In genomic region chr10:127185506-127185905, GRCm38 (mm10) we compare ENCODE assay signal across 18 mouse cellular contexts. TPM values are rescaled to one million over a fixed set of nuclear protein-coding genes. Genes with fewer than 3 reads are reported as not detected.
DNase-seq lines count a peak whose midpoint lies in the region; TF ChIP-seq lines count a peak whose summit lies in the region.
"Had no signal": no experiment of that assay in that cellular context is flagged by ENCODE, and none has a peak within 500 bp of the region (broad histone marks: within the 10 kb centered on the region; RNA-seq: fewer than 3 reads in every experiment).

No protein-coding gene starts in this region.

- TF ChIP-seq EP300 in heart, adult 2 months (IDR thresholded peaks at IDR 0.05; ENCODE audit: insufficient read depth, low read depth, low read length): no peak

- intact Hi-C loops in heart, adult 2 months (cut with DNase I): no loop called here

- 88% methylated on average over 15 of the region's 15 CpGs for WGBS in heart, adult 2 months
- 77% methylated on average over 15 of the region's 15 CpGs for WGBS in heart, embryonic 10.5 days

- no peaks in the 10 kb centered on the region for H3K36me3 ChIP-seq in heart, adult 2 months (ENCODE audit: control insufficient read depth, insufficient read depth, low read length)
- peaks cover 25% of the 10 kb centered on the region for H3K36me3 ChIP-seq in heart, embryonic 10.5 days
- H3K36me3 ChIP-seq in E14TG2a.4 (ENCODE audit: insufficient read depth, low read length): peaks cover 41% of the 10 kb centered on the region

- H3K79me2 ChIP-seq in heart, adult 2 months (replicated peaks; ENCODE audit: control insufficient read depth, insufficient read depth, low read length): no peaks in the 10 kb centered on the region

- TF ChIP-seq POLR2A in heart, adult 2 months (IDR thresholded peaks at IDR 0.05; ENCODE audit: insufficient read depth, low read depth, low read length): 0 out of 2 replicates have a peak, but pooled peaks have one; percentile 38
- peak; percentile 37; the same call in 1 of the 2 replicates for TF ChIP-seq POLR2A in embryonic fibroblast, embryonic 13.5 days (IDR thresholded peaks at IDR 0.05; ENCODE audit: low read depth, low read length)

- no peak for TF ChIP-seq CTCF in heart, adult 2 months (IDR thresholded peaks at IDR 0.05)
- TF ChIP-seq CTCF in layer of hippocampus, adult 2 months (conservative IDR thresholded peaks at IDR 0.05): no peak
- TF ChIP-seq CTCF in E14TG2a.4 (conservative IDR thresholded peaks at IDR 0.05; ENCODE audit: low read length): no peak
- TF ChIP-seq CTCF in embryonic fibroblast, embryonic 13.5 days (IDR thresholded peaks at IDR 0.05; ENCODE audit: borderline replicate concordance, insufficient read depth, low read length): no peak

- no peaks in the 10 kb centered on the region for H3K27me3 ChIP-seq in heart, adult 2 months (ENCODE audit: control insufficient read depth, insufficient read depth, low read length)
- peaks cover 53% of the 10 kb centered on the region for H3K27me3 ChIP-seq in heart, embryonic 10.5 days (ENCODE audit: insufficient read depth, poor library complexity, severe bottlenecking)
- peaks cover 22% of the 10 kb centered on the region for H3K27me3 ChIP-seq in E14TG2a.4 (ENCODE audit: insufficient read depth, low read length)

- no peak overlapping the region for H3K9ac ChIP-seq in heart, adult 2 months (ENCODE audit: low read depth, low read length)
- H3K9ac ChIP-seq: embryonic facial prominence, embryonic 13.5 days; forebrain, embryonic 13.5 days; forebrain, postnatal 0 days; heart, embryonic 15.5 days; hindbrain, embryonic 13.5 days had no signal

- peak in 1 of 2 experiments; percentile 20 for DNase-seq in heart, adult 2 months
- DNase-seq in heart, embryonic 10.5 days (ENCODE audit: low spot score): no peak
- DNase-seq in layer of hippocampus, adult 2 months (ENCODE audit: low spot score in 2 of 2): no peak
- DNase-seq in layer of hippocampus, adult 9-10 months (ENCODE audit: low spot score): no peak
- no peak for DNase-seq in lung, adult 18-20 months
- DNase-seq: adrenal gland, postnatal 14 days; cerebellum, adult 11-12 months; cerebellum, adult 9-10 months; cerebellum, postnatal 25 days; heart, postnatal 14 days had no signal

- no peak overlapping the region for H3K4me3 ChIP-seq in heart, adult 2 months
- no peak overlapping the region for H3K4me3 ChIP-seq in heart, embryonic 10.5 days
- no peak overlapping the region for H3K4me3 ChIP-seq in layer of hippocampus, adult 2 months
- H3K4me3 ChIP-seq in E14TG2a.4 (replicated peaks; ENCODE audit: low read length): peak overlapping the region; percentile 65
- H3K4me3 ChIP-seq in embryonic fibroblast, embryonic 13.5 days (ENCODE audit: insufficient read depth, low read length): no peak overlapping the region
- H3K4me3 ChIP-seq: embryonic facial prominence, embryonic 13.5 days; forebrain, embryonic 13.5 days; heart, embryonic 15.5 days; hindbrain, embryonic 13.5 days had no signal

- no peak overlapping the region for H3K27ac ChIP-seq in heart, adult 2 months
- no peak overlapping the region for H3K27ac ChIP-seq in heart, embryonic 10.5 days
- peak overlapping the region; percentile 43 for H3K27ac ChIP-seq in layer of hippocampus, adult 2 months
- H3K27ac ChIP-seq in embryonic fibroblast, embryonic 13.5 days (ENCODE audit: insufficient read depth, low read length): no peak overlapping the region
- H3K27ac ChIP-seq: embryonic facial prominence, embryonic 13.5 days; forebrain, embryonic 13.5 days; heart, embryonic 15.5 days; hindbrain, embryonic 13.5 days; hindbrain, postnatal 0 days had no signal

- no peaks in the 10 kb centered on the region; the same call in 1 of the 2 replicates for H3K4me1 ChIP-seq in heart, adult 2 months (ENCODE audit: control insufficient read depth, insufficient read depth, low read length)
- peaks cover 59% of the 10 kb centered on the region for H3K4me1 ChIP-seq in heart, embryonic 10.5 days
- H3K4me1 ChIP-seq in E14TG2a.4 (replicated peaks; ENCODE audit: low read depth, low read length): peaks cover 88% of the 10 kb centered on the region
- H3K4me1 ChIP-seq in embryonic fibroblast, embryonic 13.5 days (ENCODE audit: control insufficient read depth, insufficient read depth, low read length): peaks cover 2% of the 10 kb centered on the region

- H3K9me3 ChIP-seq in heart, embryonic 10.5 days: no peaks in the 10 kb centered on the region
- H3K9me3 ChIP-seq in E14TG2a.4 (ENCODE audit: low read length): no peaks in the 10 kb centered on the region
- H3K9me3 ChIP-seq: embryonic facial prominence, embryonic 13.5 days; forebrain, embryonic 13.5 days; heart, embryonic 15.5 days; hindbrain, embryonic 13.5 days had no signal

RNA-seq across cellular contexts. Expression of gene Arhgef25, which starts 4.4 kb away (rescaled TPM):
- 10 to 100 TPM in 1 of 2 experiments, 1 to 10 TPM in 1; 9.8 to 10.1 TPM for total RNA-seq in heart, adult 2 months (2021)
- polyA plus RNA-seq in heart, adult 2 months (2012; rRNA removed): 17.4 and 18.2 TPM in 2 replicates
- 21.4 and 28.8 TPM in 2 replicates for polyA plus RNA-seq in heart, embryonic 10.5 days (2016; fragmentation: Nextera tagmentation; extraction: Ambion mirVana)
- 100 to 1,000 TPM; 395 to 408 TPM for total RNA-seq in layer of hippocampus, adult 2 months (2021)
- 187 TPM in 2 replicates for polyA plus RNA-seq in embryonic fibroblast, embryonic 13.5 days (2011; ENCODE audit: insufficient read length, low read depth, missing spikeins)

RNA-seq across cellular contexts. Expression of gene Slc26a10, which starts 5.1 kb away (rescaled TPM):
- total RNA-seq in heart, adult 2 months (2021): 10 to 100 TPM; 13.2 to 14.7 TPM
- polyA plus RNA-seq in heart, adult 2 months (2012; rRNA removed): 40.5 and 68.0 TPM in 2 replicates
- polyA plus RNA-seq in heart, embryonic 10.5 days (2016; fragmentation: Nextera tagmentation; extraction: Ambion mirVana): 9.2 and 12.9 TPM in 2 replicates
- total RNA-seq in layer of hippocampus, adult 2 months (2021): 10 to 100 TPM; 21.9 to 25.4 TPM
- polyA plus RNA-seq in embryonic fibroblast, embryonic 13.5 days (2011; ENCODE audit: insufficient read length, low read depth, missing spikeins): 2.2 and 2.8 TPM in 2 replicates

RNA-seq across cellular contexts. Expression of gene Dtx3, which starts 10.0 kb away (rescaled TPM):
- 10 to 100 TPM; 23.7 to 24.2 TPM for total RNA-seq in heart, adult 2 months (2021)
- 92.6 and 102 TPM in 2 replicates for polyA plus RNA-seq in heart, adult 2 months (2012; rRNA removed)
- 78.4 and 91.4 TPM in 2 replicates for polyA plus RNA-seq in heart, embryonic 10.5 days (2016; fragmentation: Nextera tagmentation; extraction: Ambion mirVana)
- 100 to 1,000 TPM; 227 to 255 TPM for total RNA-seq in layer of hippocampus, adult 2 months (2021)
- 62.3 and 82.0 TPM in 2 replicates for polyA plus RNA-seq in embryonic fibroblast, embryonic 13.5 days (2011; ENCODE audit: insufficient read length, low read depth, missing spikeins)

RNA-seq across cellular contexts. Expression of gene B4galnt1, which starts 20.5 kb away (rescaled TPM):
- 1 to 10 TPM; 1.8 to 2.0 TPM for total RNA-seq in heart, adult 2 months (2021)
- 4.0 and 9.5 TPM in 2 replicates for polyA plus RNA-seq in heart, adult 2 months (2012; rRNA removed)
- 1.5 and 3.6 TPM in 2 replicates for polyA plus RNA-seq in heart, embryonic 10.5 days (2016; fragmentation: Nextera tagmentation; extraction: Ambion mirVana)
- 100 to 1,000 TPM; 116 to 123 TPM for total RNA-seq in layer of hippocampus, adult 2 months (2021)
- polyA plus RNA-seq in embryonic fibroblast, embryonic 13.5 days (2011; ENCODE audit: insufficient read length, low read depth, missing spikeins): 28.3 and 39.3 TPM in 2 replicates

RNA-seq across cellular contexts. Expression of gene Pip4k2c, which starts 25.9 kb away (rescaled TPM):
- 10 to 100 TPM; 25.7 to 28.8 TPM for total RNA-seq in heart, adult 2 months (2021)
- 29.0 and 42.3 TPM in 2 replicates for polyA plus RNA-seq in heart, adult 2 months (2012; rRNA removed)
- polyA plus RNA-seq in heart, embryonic 10.5 days (2016; fragmentation: Nextera tagmentation; extraction: Ambion mirVana): 27.9 and 29.3 TPM in 2 replicates
- 10 to 100 TPM; 98.0 to 98.6 TPM for total RNA-seq in layer of hippocampus, adult 2 months (2021)
- polyA plus RNA-seq in embryonic fibroblast, embryonic 13.5 days (2011; ENCODE audit: insufficient read length, low read depth, missing spikeins): 24.3 and 25.2 TPM in 2 replicates
